Mouse (Mus musculus) testis, adult 2 months (tissue): Measurements from ENCODE around the gene Hnrnpa3.
"Not testable (repeated sequence)": the region's sequence is repeated elsewhere in the genome, so short reads cannot be mapped to it uniquely, and the experiment has no call there.

Experiments
- CTCF ChIP-seq: fragments of 200-500 bp; IDR thresholded peaks from 2 replicates; pipeline ENCODE4 v1.5.1; 2012; ENCODE audit warnings: low read depth, mild to moderate bottlenecking, inconsistent platforms, low read length, moderate library complexity; ENCODE audit not compliant: control insufficient read depth, insufficient read depth, insufficient replicate concordance
- POLR2A ChIP-seq: fragments of 200-500 bp; IDR thresholded peaks from 2 replicates; pipeline ENCODE4 v1.6.1; 2012; ENCODE audit warnings: low read depth, mild to moderate bottlenecking, inconsistent platforms, low read length, moderate library complexity; ENCODE audit not compliant: control insufficient read depth

DNA sequence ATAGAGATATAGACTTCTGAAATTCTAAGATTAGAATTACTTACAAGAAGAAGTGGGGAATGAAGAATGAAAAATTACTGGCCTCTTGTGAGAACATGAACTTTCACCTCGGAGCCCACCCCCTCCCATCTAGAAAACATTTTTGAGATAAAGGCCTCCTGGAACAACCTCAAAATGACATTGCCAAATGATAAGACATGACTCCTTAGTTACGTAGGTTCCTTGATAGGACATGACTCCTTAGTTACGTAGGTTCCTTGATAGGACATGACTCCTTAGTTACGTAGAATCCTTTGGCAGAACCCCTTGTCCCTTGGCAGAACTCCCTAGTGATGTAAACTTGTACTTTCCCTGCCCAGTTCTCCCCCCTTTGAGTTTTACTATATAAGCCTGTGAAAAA is 16.7 kb upstream of the Hnrnpa3 start:
- not testable (repeated sequence) for TF ChIP-seq POLR2A, CTCF
